8 mouse cellular contexts compared by ENCODE assay signal in the genomic region with DNA sequence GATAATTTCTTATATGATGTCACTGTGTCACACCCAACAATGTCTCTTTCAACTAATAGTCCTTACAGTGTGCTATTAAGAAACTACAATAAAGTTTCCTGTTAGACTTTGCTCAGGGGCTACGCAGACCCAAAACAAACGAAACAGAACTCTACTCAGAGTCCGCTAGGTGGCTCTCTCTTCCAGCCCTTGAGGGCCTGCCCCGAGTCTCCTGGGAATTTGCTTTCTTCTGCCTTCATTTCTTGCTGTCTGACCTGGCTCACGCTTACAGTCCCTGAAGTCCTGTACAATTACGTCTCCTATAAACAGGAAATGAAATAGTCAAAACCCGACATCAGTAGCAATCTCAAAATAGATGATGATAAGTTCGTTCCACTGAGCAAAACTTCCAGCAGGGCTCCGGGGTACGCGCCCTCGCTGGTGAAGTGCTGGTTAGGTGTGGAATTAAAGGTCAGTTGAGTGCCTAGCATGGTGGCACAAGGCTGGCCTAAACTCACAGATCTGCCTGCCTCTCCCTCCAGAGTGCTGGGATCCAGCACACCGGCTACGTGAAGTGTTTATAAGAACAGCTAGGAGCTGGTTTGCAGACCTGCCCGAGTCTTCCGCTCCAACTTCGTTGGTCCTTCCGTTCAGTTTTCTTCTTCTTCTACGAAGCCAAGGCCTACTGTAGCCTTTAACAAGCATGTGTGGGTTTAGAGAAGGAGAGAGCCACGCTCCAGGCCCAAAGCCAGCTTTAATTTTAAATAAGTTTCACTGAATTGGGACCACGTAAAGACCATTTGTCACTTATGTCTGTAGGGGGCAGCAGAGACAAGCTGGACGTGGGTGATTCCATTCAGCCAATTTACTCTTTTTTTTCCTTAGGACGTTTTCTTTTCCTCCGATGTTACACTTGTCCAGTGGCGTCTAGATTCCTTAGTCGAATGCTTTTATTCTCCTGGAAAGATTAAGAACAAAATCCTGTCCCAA. TPM values are rescaled to one million over a fixed set of nuclear protein-coding genes. Genes with fewer than 3 reads are reported as not detected.
DNase-seq lines count a peak whose midpoint lies in the region; ATAC-seq and TF ChIP-seq lines count a peak whose summit lies in the region.

No protein-coding gene starts in this region.

- intact Hi-C loops in heart, postnatal 25 days (cut with DNase I): loop anchor here (1.0 to 5.0 kb wide), 2 partner anchors 30 to 92 kb away; no protein-coding TSS in a partner anchor

- DNase-seq in Muller cell, postnatal 12 days (ENCODE audit: inconsistent ontology term): peak; percentile 73
- peak; percentile 73 for DNase-seq in c-Kit-positive CD71-negative TER-119-negative erythroid progenitor cells, embryonic 14.5 days (ENCODE audit: low read depth)
- peak; percentile 68 for DNase-seq in forebrain, embryonic 11.5 days (ENCODE audit: low spot score)
- DNase-seq in heart, postnatal 25 days (ENCODE audit: low spot score): peak; percentile 39
- DNase-seq in kidney, postnatal 4 days: peak; percentile 71 to 82
- peak; percentile 95 for DNase-seq in lung, embryonic 14.5 days
- DNase-seq in yolk sac, embryonic 10.5 days (ENCODE audit: low spot score): peak; percentile 40

- H3K4me1 ChIP-seq in forebrain, embryonic 11.5 days (replicated peaks; ENCODE audit: control insufficient read depth, insufficient read depth, low read length): peaks cover 3% of the 10 kb centered on the region; the same call in 1 of the 2 replicates
- no peaks in the 10 kb centered on the region for H3K4me1 ChIP-seq in lung, embryonic 14.5 days (ENCODE audit: insufficient read depth)
- H3K4me1 ChIP-seq in olfactory bulb, adult 2 months (ENCODE audit: control insufficient read depth, insufficient read depth, low read length): peaks cover 5% of the 10 kb centered on the region

- H3K36me3 ChIP-seq in forebrain, embryonic 11.5 days (ENCODE audit: control insufficient read depth, insufficient read depth, low read length): no peaks in the 10 kb centered on the region
- H3K36me3 ChIP-seq in lung, embryonic 14.5 days (ENCODE audit: insufficient read depth): no peaks in the 10 kb centered on the region

- peak overlapping the region; percentile 10; the same call in 1 of the 2 replicates for H3K4me3 ChIP-seq in forebrain, embryonic 11.5 days (ENCODE audit: low read depth, low read length)
- H3K4me3 ChIP-seq in lung, embryonic 14.5 days (ENCODE audit: low read depth, low read length): peak overlapping the region; percentile 26
- H3K4me3 ChIP-seq in olfactory bulb, adult 2 months (ENCODE audit: insufficient read depth, low read depth, low read length): no peak overlapping the region; the same call in 1 of the 2 replicates

- H3K27ac ChIP-seq in forebrain, embryonic 11.5 days (ENCODE audit: low read depth, low read length): no peak overlapping the region
- peak overlapping the region; percentile 36; the same call in 1 of the 2 replicates for H3K27ac ChIP-seq in lung, embryonic 14.5 days (ENCODE audit: low read depth)
- no peak overlapping the region for H3K27ac ChIP-seq in olfactory bulb, adult 2 months (ENCODE audit: insufficient read depth, low read depth, low read length)

- no peak overlapping the region for H3K9ac ChIP-seq in forebrain, embryonic 11.5 days (ENCODE audit: low read length)
- H3K9ac ChIP-seq in lung, embryonic 14.5 days: peak overlapping the region; percentile 23; the same call in 1 of the 2 replicates

- peak; percentile 56; the same call in 1 of the 2 replicates for ATAC-seq in forebrain, embryonic 11.5 days (replicated peaks; ENCODE audit: low FRiP score)
- ATAC-seq in lung, embryonic 14.5 days (ENCODE audit: insufficient read depth): peak; percentile 79

- peak overlapping the region; percentile 15; the same call in 1 of the 2 replicates for H3K4me2 ChIP-seq in forebrain, embryonic 11.5 days (ENCODE audit: low read depth, low read length, severe bottlenecking)
- H3K4me2 ChIP-seq in lung, embryonic 14.5 days: peak overlapping the region; percentile 63

- no peaks in the 10 kb centered on the region for H3K9me3 ChIP-seq in forebrain, embryonic 11.5 days (ENCODE audit: control insufficient read depth, low read length)
- H3K9me3 ChIP-seq in lung, embryonic 14.5 days (ENCODE audit: low read depth, low read length): no peaks in the 10 kb centered on the region

- no peak for TF ChIP-seq POLR2A in olfactory bulb, adult 2 months (IDR thresholded peaks at IDR 0.05; ENCODE audit: insufficient read depth, low read depth, low read length)

- peak; percentile 82 for TF ChIP-seq CTCF in lung, embryonic 14.5 days (IDR thresholded peaks at IDR 0.05; ENCODE audit: low read depth)
- TF ChIP-seq CTCF in olfactory bulb, adult 2 months (IDR thresholded peaks at IDR 0.05; ENCODE audit: insufficient read depth, low read depth, low read length): peak; percentile 38

- WGBS in forebrain, embryonic 11.5 days: 28% methylated on average over 26 of the region's 26 CpGs
- 22% methylated on average over 26 of the region's 26 CpGs for WGBS in lung, embryonic 14.5 days
- WGBS in olfactory bulb, adult 2 months: 18% methylated on average over 26 of the region's 26 CpGs

- H3K27me3 ChIP-seq in forebrain, embryonic 11.5 days (ENCODE audit: control insufficient read depth, insufficient read depth, low read length): no peaks in the 10 kb centered on the region
- H3K27me3 ChIP-seq in lung, embryonic 14.5 days (ENCODE audit: insufficient read depth, low read length): no peaks in the 10 kb centered on the region

RNA-seq across cellular contexts. Expression of gene Treh, which starts 17.7 kb away (rescaled TPM):
- polyA plus RNA-seq in forebrain, embryonic 11.5 days (2014; fragmentation: Nextera tagmentation; extraction: Ambion mirVana): not detected in 2 replicates
- not detected for total RNA-seq in heart, postnatal 25 days (2021)
- not detected in 2 replicates for polyA plus RNA-seq in lung, embryonic 14.5 days (2014; fragmentation: Nextera tagmentation; extraction: Ambion mirVana)
- polyA plus RNA-seq in olfactory bulb, adult 2 months (2012; ENCODE audit: insufficient read depth, insufficient read length, low replicate concordance, missing spikeins): not detected in 2 replicates

RNA-seq across cellular contexts. Expression of gene Ddx6, which starts 50.7 kb away (rescaled TPM):
- polyA plus RNA-seq in forebrain, embryonic 11.5 days (2014; fragmentation: Nextera tagmentation; extraction: Ambion mirVana): 16.2 and 17.2 TPM in 2 replicates
- total RNA-seq in heart, postnatal 25 days (2021): 10 to 100 TPM; 72.5 to 87.3 TPM
- 21.6 and 23.0 TPM in 2 replicates for polyA plus RNA-seq in lung, embryonic 14.5 days (2014; fragmentation: Nextera tagmentation; extraction: Ambion mirVana)
- polyA plus RNA-seq in olfactory bulb, adult 2 months (2012; ENCODE audit: insufficient read depth, insufficient read length, low replicate concordance, missing spikeins): 157 and 168 TPM in 2 replicates

Comparison
In these comparisons a context has a peak if more than half of its experiments do, and no peak if none do; other contexts are left out.
1. DNase-seq: peak in every context shown above with its lines; median percentile 95 in lung, embryonic 14.5 days; 76 in kidney, postnatal 4 days; 73 in Muller cell, postnatal 12 days; 73 in c-Kit-positive CD71-negative TER-119-negative erythroid progenitor cells, embryonic 14.5 days; 68 in forebrain, embryonic 11.5 days; 40 in yolk sac, embryonic 10.5 days; 39 in heart, postnatal 25 days.